In the genomic region with DNA sequence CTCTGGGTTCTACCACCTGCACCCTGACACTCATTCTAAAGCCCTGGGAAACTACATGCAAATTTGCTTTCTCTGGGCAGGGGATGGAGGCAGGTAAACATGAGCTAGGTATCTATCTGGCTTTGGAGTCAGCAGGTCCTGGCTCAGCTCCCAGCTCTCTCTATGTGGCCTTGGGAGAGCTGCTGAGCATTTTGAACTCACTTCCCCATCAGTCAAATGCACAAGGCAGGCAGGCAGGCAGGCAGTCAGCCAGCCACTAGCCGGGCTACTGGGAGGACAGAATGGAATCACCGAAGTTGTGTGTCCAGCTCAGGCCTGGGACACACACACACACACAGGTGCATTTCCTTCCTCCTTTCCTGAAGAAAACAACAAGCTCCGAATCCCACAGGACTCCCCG, we compare ENCODE assay signal across 16 mouse cellular contexts. TPM values are rescaled to one million over a fixed set of nuclear protein-coding genes. Genes with fewer than 3 reads are reported as not detected.
DNase-seq lines count a peak whose midpoint lies in the region; ATAC-seq lines count a peak whose summit lies in the region.
"Had no signal": no experiment of that assay in that cellular context is flagged by ENCODE, and none has a peak within 500 bp of the region (broad histone marks: within the 10 kb centered on the region; RNA-seq: fewer than 3 reads in every experiment).

No protein-coding gene starts in this region.

- H3K27ac ChIP-seq in limb, embryonic 12.5 days: peak overlapping the region; percentile 12; the same call in 1 of the 2 replicates
- no peak overlapping the region for H3K27ac ChIP-seq in limb, embryonic 10.5 days
- H3K27ac ChIP-seq: forebrain, embryonic 15.5 days; heart, adult 2 months; hindbrain, embryonic 13.5 days; limb, embryonic 13.5 days; neural tube, embryonic 12.5 days had no signal

- H3K27me3 ChIP-seq in limb, embryonic 12.5 days: no peaks in the 10 kb centered on the region
- no peaks in the 10 kb centered on the region for H3K27me3 ChIP-seq in limb, embryonic 10.5 days (ENCODE audit: low read depth, poor library complexity, severe bottlenecking)
- H3K27me3 ChIP-seq: forebrain, embryonic 15.5 days; limb, embryonic 13.5 days; neural tube, embryonic 12.5 days had no signal

- H3K4me2 ChIP-seq in limb, embryonic 12.5 days: no peak overlapping the region
- H3K4me2 ChIP-seq: forebrain, embryonic 15.5 days; hindbrain, embryonic 13.5 days; limb, embryonic 13.5 days; neural tube, embryonic 12.5 days had no signal

- no peak for ATAC-seq in limb, embryonic 12.5 days (ENCODE audit: insufficient number of reproducible peaks, insufficient read depth, low FRiP score, low TSS enrichment, low read depth)
- no peak for ATAC-seq in frontal cortex, adult (ENCODE audit: low TSS enrichment)
- ATAC-seq: forebrain, embryonic 15.5 days had no signal

- no peak overlapping the region for H3K4me3 ChIP-seq in limb, embryonic 12.5 days (replicated peaks)
- no peak overlapping the region for H3K4me3 ChIP-seq in limb, embryonic 10.5 days
- H3K4me3 ChIP-seq: forebrain, embryonic 15.5 days; heart, adult 2 months; hindbrain, embryonic 13.5 days; limb, embryonic 13.5 days; neural tube, embryonic 12.5 days had no signal

- H3K36me3 ChIP-seq in limb, embryonic 12.5 days: peaks cover 7% of the 10 kb centered on the region
- peaks cover 5% of the 10 kb centered on the region; the same call in 1 of the 2 replicates for H3K36me3 ChIP-seq in limb, embryonic 10.5 days
- H3K36me3 ChIP-seq: forebrain, embryonic 15.5 days; G1E; hindbrain, embryonic 13.5 days; neural tube, embryonic 12.5 days had no signal

- 73% methylated on average over 4 of the region's 4 CpGs for WGBS in limb, embryonic 12.5 days
- WGBS in limb, embryonic 10.5 days: 82% methylated on average over 4 of the region's 4 CpGs

- H3K9me3 ChIP-seq in limb, embryonic 12.5 days: no peaks in the 10 kb centered on the region
- no peaks in the 10 kb centered on the region for H3K9me3 ChIP-seq in limb, embryonic 10.5 days (replicated peaks)
- H3K9me3 ChIP-seq: forebrain, embryonic 15.5 days; G1E; hindbrain, embryonic 13.5 days; limb, embryonic 13.5 days; neural tube, embryonic 12.5 days had no signal

- peak; percentile 81 to 86 for DNase-seq in adrenal gland, adult (ENCODE audit: inconsistent age in 2 of 2, low spot score in 1 of 2)
- DNase-seq in adrenal gland, adult 18-20 months (ENCODE audit: low spot score in 2 of 2): no peak
- no peak for DNase-seq in limb, embryonic 10.5 days (ENCODE audit: low spot score)
- DNase-seq in adrenal gland, adult 8-10 months: peak; percentile 64
- DNase-seq in kidney, adult 8-10 months: peak; percentile 60 to 62
- DNase-seq in layer of hippocampus, postnatal 25 days (ENCODE audit: extremely low spot score in 1 of 2, low spot score in 1 of 2): no peak
- DNase-seq: heart, adult 2 months; layer of hippocampus, adult 9-11 months; thymus, postnatal 36 days had no signal

- H3K9ac ChIP-seq in limb, embryonic 12.5 days (replicated peaks): no peak overlapping the region
- H3K9ac ChIP-seq: forebrain, embryonic 15.5 days; hindbrain, embryonic 13.5 days; limb, embryonic 13.5 days; neural tube, embryonic 12.5 days had no signal

- peaks cover 70% of the 10 kb centered on the region for H3K4me1 ChIP-seq in limb, embryonic 12.5 days (replicated peaks)
- H3K4me1 ChIP-seq in limb, embryonic 10.5 days: peaks cover 85% of the 10 kb centered on the region

RNA-seq across cellular contexts. Expression of a gene that starts 58.6 kb away (rescaled TPM):
- 10 to 100 TPM; 24.6 to 25.2 TPM for total RNA-seq in adrenal gland, adult 18-20 months (2021)
- 39.9 and 43.4 TPM in 2 replicates for polyA plus RNA-seq in limb, embryonic 12.5 days (2016; fragmentation: Nextera tagmentation; extraction: Ambion mirVana)
- polyA plus RNA-seq in limb, embryonic 10.5 days (2016; fragmentation: Nextera tagmentation; extraction: Ambion mirVana): 27.1 and 27.7 TPM in 2 replicates
- 10 to 100 TPM; 27.0 to 49.6 (median 37.1) TPM for total RNA-seq in adrenal gland, adult 8-10 months (2022)
- total RNA-seq in layer of hippocampus, postnatal 25 days (2021): 10 to 100 TPM; 38.0 to 44.6 TPM

Comparison
In these comparisons a context has a peak if more than half of its experiments do, and no peak if none do; other contexts are left out.
1. DNase-seq: peak in adrenal gland, adult (2 of 2), adrenal gland, adult 8-10 months (single experiment) and kidney, adult 8-10 months (2 of 2); none in adrenal gland, adult 18-20 months (0 of 2), limb, embryonic 10.5 days (single experiment) and layer of hippocampus, postnatal 25 days (0 of 2).